Mouse (Mus musculus) hindlimb bud, embryonic 11.5 days (tissue): ENCODE measurements around the gene Cyb5b.

Experiments used
- DNase-seq: peaks from one replicate; pipeline ENCODE4 v3.0.0-alpha.2; 2012; ENCODE audit warnings: low read depth, low spot score; ENCODE audit errors: extremely low spot score

Gene Cyb5b

GRCm38 (mm10) chr8:107221924-107222851 is 71.7 kb downstream of the Cyb5b start:
- DNase-seq: no peak

GRCm38 (mm10) chr8:107226183-107226582 is 75.7 kb downstream of the Cyb5b start:
- DNase-seq: peak; percentile 30

GRCm38 (mm10) chr8:107227011-107227626 is 76.7 kb downstream of the Cyb5b start:
- no peak for DNase-seq

GRCm38 (mm10) chr8:107233251-107233650 is 82.8 kb downstream of the Cyb5b start:
- no peak for DNase-seq

GRCm38 (mm10) chr8:107233718-107234117 is 83.3 kb downstream of the Cyb5b start:
- no peak for DNase-seq
